In the genomic region with DNA sequence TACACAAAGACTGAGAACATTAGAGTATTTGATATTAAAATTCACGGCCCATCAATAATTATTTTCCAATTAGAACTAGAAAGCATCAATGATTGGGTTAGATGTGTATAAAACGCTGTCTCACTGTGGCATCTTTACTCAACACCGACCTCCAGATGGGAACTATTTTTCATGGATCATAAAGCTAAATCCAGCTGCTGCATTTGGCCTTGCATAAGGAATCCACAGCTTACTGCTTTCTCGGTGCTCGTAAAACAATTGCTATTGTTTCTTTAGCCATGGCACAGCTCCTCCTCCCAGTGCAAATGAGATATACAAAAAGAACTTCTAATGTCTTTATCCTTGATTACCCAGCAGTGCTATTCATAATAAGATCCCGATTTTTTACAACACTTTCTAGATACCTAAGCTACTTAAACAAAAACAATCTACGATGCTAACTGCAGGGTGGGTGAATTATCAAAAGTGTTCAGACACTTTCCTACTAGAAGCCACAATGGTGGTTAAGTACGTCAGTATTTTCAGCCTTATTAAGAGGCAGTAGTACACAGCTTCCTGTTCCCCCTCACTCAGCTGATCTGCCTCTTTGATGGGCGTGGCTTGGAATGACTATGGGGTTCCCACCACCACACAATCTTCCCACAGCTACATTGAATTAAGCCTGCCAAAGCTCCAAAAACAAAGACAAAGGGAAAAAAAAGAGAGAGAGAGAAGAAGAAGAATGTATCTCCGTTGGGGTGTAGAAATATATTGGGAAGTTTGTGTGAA, we compare ENCODE assay signal across 15 mouse cellular contexts.
DNase-seq lines count a peak whose midpoint lies in the region; ATAC-seq lines count a peak whose summit lies in the region.
"Had no signal": no experiment of that assay in that cellular context is flagged by ENCODE, and none has a peak within 500 bp of the region (broad histone marks: within the 10 kb centered on the region; RNA-seq: fewer than 3 reads in every experiment).

No protein-coding gene starts in this region.

- intact Hi-C loops in heart, postnatal 36 days (cut with DNase I), result no loop called here

- H3K9me3 ChIP-seq in hindbrain, embryonic 13.5 days, result no peaks in the 10 kb centered on the region
- H3K9me3 ChIP-seq in midbrain, embryonic 15.5 days, result no peaks in the 10 kb centered on the region
- H3K9me3 ChIP-seq: intestine, embryonic 15.5 days had no signal

- peak overlapping the region; percentile 65 for H3K27ac ChIP-seq in hindbrain, embryonic 13.5 days
- no peak overlapping the region for H3K27ac ChIP-seq in midbrain, embryonic 15.5 days
- H3K27ac ChIP-seq: intestine, embryonic 15.5 days; liver, embryonic 14.5 days had no signal

- H3K27me3 ChIP-seq in hindbrain, embryonic 13.5 days, result no peaks in the 10 kb centered on the region
- no peaks in the 10 kb centered on the region for H3K27me3 ChIP-seq in midbrain, embryonic 15.5 days (replicated peaks)
- H3K27me3 ChIP-seq: intestine, embryonic 15.5 days had no signal

- peak; percentile 1 for DNase-seq in brain, adult 2 months (ENCODE audit: low read depth, low spot score)
- peak; percentile 34 for DNase-seq in embryo, embryonic 11 days
- DNase-seq in urinary bladder, postnatal 36 days (ENCODE audit: low spot score in 2 of 2), result no peak
- DNase-seq in cerebellum, postnatal 4 days (ENCODE audit: low spot score in 2 of 2), result no peak
- DNase-seq in heart, postnatal 36 days, result no peak
- no peak for DNase-seq in kidney, adult 18-20 months
- DNase-seq: adrenal gland, postnatal 25 days; gastrocnemius, postnatal 36 days; kidney, postnatal 36 days; lung, postnatal 4 days; thymus, adult 2 months had no signal

- H3K36me3 ChIP-seq in hindbrain, embryonic 13.5 days, result no peaks in the 10 kb centered on the region
- H3K36me3 ChIP-seq in midbrain, embryonic 15.5 days (replicated peaks), result no peaks in the 10 kb centered on the region
- H3K36me3 ChIP-seq: intestine, embryonic 15.5 days had no signal

- peak; percentile 90 for ATAC-seq in hindbrain, embryonic 13.5 days (ENCODE audit: low FRiP score)
- peak; percentile 91 for ATAC-seq in midbrain, embryonic 15.5 days (replicated peaks)
- ATAC-seq: intestine, embryonic 15.5 days had no signal

- H3K4me1 ChIP-seq in hindbrain, embryonic 13.5 days (replicated peaks), result 0 out of 2 replicates have a peak, but pooled peaks cover 3% of the 10 kb centered on the region
- no peaks in the 10 kb centered on the region for H3K4me1 ChIP-seq in midbrain, embryonic 15.5 days
- H3K4me1 ChIP-seq: intestine, embryonic 15.5 days had no signal

- WGBS in hindbrain, embryonic 13.5 days, result 30% methylated on average over 10 of the region's 10 CpGs
- 31% methylated on average over 10 of the region's 10 CpGs for WGBS in midbrain, embryonic 15.5 days

- H3K9ac ChIP-seq in hindbrain, embryonic 13.5 days, result no peak overlapping the region
- no peak overlapping the region for H3K9ac ChIP-seq in midbrain, embryonic 15.5 days
- H3K9ac ChIP-seq: intestine, embryonic 15.5 days; liver, embryonic 14.5 days had no signal

- no peak overlapping the region for H3K4me3 ChIP-seq in hindbrain, embryonic 13.5 days
- no peak overlapping the region for H3K4me3 ChIP-seq in midbrain, embryonic 15.5 days
- H3K4me3 ChIP-seq: intestine, embryonic 15.5 days had no signal

- peak overlapping the region; percentile 38 for H3K4me2 ChIP-seq in hindbrain, embryonic 13.5 days
- H3K4me2 ChIP-seq in midbrain, embryonic 15.5 days, result peak overlapping the region; percentile 23
- H3K4me2 ChIP-seq: intestine, embryonic 15.5 days had no signal

Comparison
In these comparisons a context has a peak if more than half of its experiments do, and no peak if none do; other contexts are left out.
1. DNase-seq: peak in brain, adult 2 months (single experiment) and embryo, embryonic 11 days (single experiment); none in urinary bladder, postnatal 36 days (0 of 2), cerebellum, postnatal 4 days (0 of 2), heart, postnatal 36 days (0 of 2) and kidney, adult 18-20 months (single experiment).